Mouse (Mus musculus) limb, embryonic 14.5 days (tissue): ENCODE results near the gene Ost4. TPM values are rescaled to one million over a fixed set of nuclear protein-coding genes. Genes with fewer than 3 reads are reported as not detected.

ENCODE experiments used
- ATAC-seq: fragments of 200-750 bp; cut with Nextera tagmentation; 2 replicates; pipeline ENCODE4 v1.8.0; 2017; ENCODE audit warnings: low read depth, moderate number of reproducible peaks, moderate TSS enrichment; ENCODE audit not compliant: low FRiP score
- DNase-seq: peaks from one replicate; pipeline ENCODE4 v3.0.0-alpha.2; 2015; ENCODE audit warnings: low spot score
- H3K27ac ChIP-seq: fragments of 300-500 bp; sonication (generic); replicated peaks from 2 replicates; pipeline ENCODE4 v1.5.1; 2014; ENCODE audit warnings: low read depth, mild to moderate bottlenecking, low read length, moderate library complexity, mixed read lengths
- H3K27me3 ChIP-seq: fragments of 300-500 bp; sonication (generic); 2 replicates; pipeline ENCODE4 v1.6.1; 2014; ENCODE audit warnings: low read length, mixed read lengths; ENCODE audit not compliant: control insufficient read depth, insufficient read depth
- H3K36me3 ChIP-seq: fragments of 300-500 bp; sonication (generic); 2 replicates; pipeline ENCODE4 v1.6.1; 2014; ENCODE audit warnings: mild to moderate bottlenecking, low read length, moderate library complexity, mixed read lengths; ENCODE audit not compliant: control insufficient read depth, insufficient read depth
- H3K4me1 ChIP-seq: fragments of 300-500 bp; sonication (generic); 2 replicates; pipeline ENCODE4 v1.6.1; 2014; ENCODE audit warnings: antibody characterized with exemption, low read length, mixed read lengths; ENCODE audit not compliant: control insufficient read depth, insufficient read depth
- H3K4me2 ChIP-seq: fragments of 300-500 bp; sonication (generic); replicated peaks from 2 replicates; pipeline ENCODE4 v1.6.1; 2014; ENCODE audit warnings: low read depth, mild to moderate bottlenecking, low read length, moderate library complexity; ENCODE audit not compliant: severe bottlenecking
- H3K4me3 ChIP-seq: fragments of 300-500 bp; sonication (generic); replicated peaks from 2 replicates; pipeline ENCODE4 v1.5.1; 2014; ENCODE audit warnings: low read length
- H3K9ac ChIP-seq: fragments of 300-500 bp; sonication (generic); 2 replicates; pipeline ENCODE4 v1.6.1; 2014; ENCODE audit warnings: mild to moderate bottlenecking, low read depth, low read length, moderate library complexity; ENCODE audit not compliant: severe bottlenecking
- H3K9me3 ChIP-seq: fragments of 300-500 bp; sonication (generic); 2 replicates; pipeline ENCODE4 v1.6.1; 2016; ENCODE audit warnings: low read length; ENCODE audit not compliant: control insufficient read depth
- POLR2A ChIP-seq: fragments of 200-500 bp; IDR thresholded peaks from 2 replicates; pipeline ENCODE4 v1.8.0; 2012; ENCODE audit warnings: inconsistent platforms, mild to moderate bottlenecking, moderate library complexity, borderline replicate concordance; ENCODE audit not compliant: insufficient read depth, insufficient read length; ENCODE audit errors: extremely low read depth
- WGBS: fragments of 180-500 bp; shearing (Covaris S2); extraction: QIAGEN DNeasy Blood & Tissue Kit; methylation state at CpG from one replicate; pipeline ENCODE4 v1.1.7; 2014; 5-methylcytosine and 5-hydroxymethylcytosine counted together
- polyA plus RNA-seq, 2 experiments: library from polyadenylated mRNA; depleted of rRNA in 1 of 2; stranded (reverse) in 1 of 2; unstranded in 1 of 2; fragments of >200 nt; fragmentation: Nextera tagmentation in 1 of 2; extraction: Ambion mirVana in 1 of 2; gene quantifications; 2 replicates each; pipeline versions ENCODE4 v1.2.1 to v1.2.3; 2012 to 2014

Ost4 gene
- polyA plus RNA-seq (2012; rRNA removed): 364 and 388 TPM in 2 replicates
- polyA plus RNA-seq (2014; fragmentation: Nextera tagmentation; extraction: Ambion mirVana): 502 and 567 TPM in 2 replicates

DNA sequence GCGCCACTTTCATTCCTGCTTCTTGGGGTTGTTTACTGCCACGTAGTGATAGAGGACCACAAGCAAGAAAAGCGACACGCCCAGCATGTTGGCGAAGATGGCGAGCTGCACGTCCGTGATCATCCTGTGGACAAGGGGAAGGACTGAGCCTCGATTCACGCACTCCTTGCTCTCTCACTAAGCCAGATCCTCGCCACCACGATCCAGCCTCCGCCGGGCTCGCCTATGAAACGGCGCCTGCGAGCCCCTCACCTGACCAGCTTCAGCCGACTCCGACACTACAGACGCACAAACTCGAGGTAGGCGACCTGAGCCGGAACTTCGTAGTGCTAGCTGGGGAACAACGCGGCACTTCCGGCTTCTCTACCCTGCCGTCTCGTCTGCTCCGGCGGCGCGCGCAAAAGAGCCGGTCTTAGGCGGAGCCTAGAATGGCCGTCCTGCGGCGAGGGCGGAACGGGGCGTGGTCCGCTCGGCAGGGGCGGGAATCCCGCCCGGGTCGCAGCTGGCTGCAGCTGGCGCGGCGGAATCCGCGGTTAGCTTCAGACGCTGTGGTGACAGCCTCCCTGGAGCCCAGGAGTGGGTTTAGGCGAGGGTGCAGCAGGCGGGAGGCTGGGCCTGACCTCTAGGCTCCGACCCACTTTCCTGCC, at the start of gene Ost4:
Gene Ost4 (minus strand): TSS at position 376 of the 647 bp plus-strand sequence.
- H3K27me3 ChIP-seq: no peaks in the 10 kb centered on the region
- no peaks in the 10 kb centered on the region for H3K9me3 ChIP-seq
- peak within 1 kb of the TSS; percentile 91 for H3K27ac ChIP-seq
- ATAC-seq (peak; percentile 94), DNase-seq (peak; percentile 97)
- peak within 1 kb of the TSS; percentile 72 for H3K4me3 ChIP-seq
- TF ChIP-seq POLR2A: peak; percentile 80; the same call in 1 of the 2 replicates
- H3K4me2 ChIP-seq: peak within 1 kb of the TSS; percentile 74
- peaks cover 39% of the 10 kb centered on the region for H3K36me3 ChIP-seq
- peak within 1 kb of the TSS; percentile 75 for H3K9ac ChIP-seq
- WGBS: under 1% methylated on average over 55 of the region's 58 CpGs
- H3K4me1 ChIP-seq: peaks cover 56% of the 10 kb centered on the region

DNA sequence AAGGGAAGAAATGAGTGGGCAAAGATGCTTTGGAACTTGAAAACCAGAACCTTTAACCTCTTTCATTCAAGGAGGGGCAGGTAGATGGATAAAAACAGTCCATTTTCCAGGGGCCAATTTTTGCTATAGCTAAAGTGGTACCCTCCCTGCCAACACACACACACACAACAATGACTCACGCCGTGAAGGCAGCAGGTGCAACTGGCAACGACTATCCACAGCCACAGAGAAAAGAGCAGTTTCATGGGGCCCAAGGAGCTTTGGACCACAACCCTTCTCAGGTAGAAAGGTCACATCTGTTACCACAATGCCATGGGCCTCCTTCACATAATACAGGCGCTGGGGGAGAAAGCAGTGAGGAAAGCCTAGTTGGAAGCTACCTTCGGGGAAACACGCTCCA, 48.2 kb upstream of the Ost4 start:
- Histone ChIP-seq H3K27me3 (no peaks in the 10 kb centered on the region), H3K4me2 (no peak overlapping the region), H3K36me3 (peaks cover 58% of the 10 kb centered on the region), H3K4me1 (peaks cover 21% of the 10 kb centered on the region), H3K9me3 (no peaks in the 10 kb centered on the region), H3K27ac (no peak overlapping the region), H3K9ac (no peak overlapping the region), H3K4me3 (no peak overlapping the region)
- ATAC-seq: no peak
- no peak for DNase-seq
- no peak for TF ChIP-seq POLR2A
- 91% methylated on average over 6 of the region's 6 CpGs for WGBS

GRCm38 (mm10) chr5:30954556-30954955, 47.0 kb upstream of the Ost4 start:
- no peak for TF ChIP-seq POLR2A
- Histone ChIP-seq H3K9ac (no peak overlapping the region), H3K27ac (no peak overlapping the region), H3K4me1 (peaks cover 19% of the 10 kb centered on the region; the same call in 1 of the 2 replicates), H3K27me3 (no peaks in the 10 kb centered on the region), H3K9me3 (no peaks in the 10 kb centered on the region), H3K36me3 (peaks cover 58% of the 10 kb centered on the region), H3K4me3 (no peak overlapping the region), H3K4me2 (no peak overlapping the region)
- no peak for ATAC-seq
- DNase-seq: no peak
- 92% methylated on average over 9 of the region's 9 CpGs for WGBS

DNA sequence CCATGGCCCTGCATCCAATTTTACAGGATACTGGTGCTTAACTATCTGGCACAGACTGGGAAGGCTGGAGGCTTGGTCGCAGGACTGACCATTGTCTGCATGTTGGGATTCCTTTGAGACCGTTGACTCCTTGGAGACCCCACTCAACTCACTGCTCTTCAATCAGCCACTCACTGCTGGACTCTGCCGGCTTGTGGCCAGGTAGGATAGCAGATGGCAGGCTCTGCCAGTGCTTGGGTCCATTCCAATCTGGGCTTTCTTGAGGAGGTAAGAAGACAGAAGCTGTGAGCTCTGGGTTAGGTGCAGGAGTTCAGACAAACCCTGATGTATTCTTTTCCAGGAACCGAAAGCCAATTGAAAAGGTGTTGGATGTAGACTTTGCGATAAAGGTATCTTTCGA, 46.5 kb upstream of the Ost4 start:
- Histone ChIP-seq H3K4me3 (no peak overlapping the region), H3K9ac (no peak overlapping the region), H3K9me3 (no peaks in the 10 kb centered on the region), H3K36me3 (peaks cover 58% of the 10 kb centered on the region), H3K27me3 (no peaks in the 10 kb centered on the region), H3K4me1 (peaks cover 18% of the 10 kb centered on the region; the same call in 1 of the 2 replicates), H3K4me2 (no peak overlapping the region), H3K27ac (no peak overlapping the region)
- DNase-seq: no peak
- TF ChIP-seq POLR2A: no peak
- WGBS: 97% methylated on average over 6 of the region's 6 CpGs
- ATAC-seq: no peak

DNA sequence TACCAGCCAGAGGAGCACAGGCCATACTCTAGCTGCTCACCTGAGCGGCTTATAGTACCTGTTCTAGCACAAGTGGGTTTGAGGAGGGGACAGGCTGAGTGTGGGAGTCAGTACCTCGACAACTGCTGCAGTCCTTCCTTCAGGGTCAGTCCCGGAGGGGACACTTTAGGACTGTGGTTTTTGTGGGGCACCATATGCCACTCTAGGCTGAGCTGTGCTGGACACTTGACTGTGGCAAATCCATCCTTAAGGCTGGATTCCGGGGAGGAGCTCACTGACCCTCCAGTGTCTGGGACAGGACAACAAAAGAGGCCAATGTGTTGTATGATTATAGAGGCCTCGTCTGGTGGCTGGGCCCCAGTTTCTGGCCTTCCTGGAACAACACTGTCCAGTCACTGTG, 45.0 kb upstream of the Ost4 start:
- Histone ChIP-seq H3K27me3 (no peaks in the 10 kb centered on the region), H3K9ac (no peak overlapping the region), H3K36me3 (peaks cover 44% of the 10 kb centered on the region), H3K27ac (no peak overlapping the region), H3K4me1 (peaks cover 9% of the 10 kb centered on the region; the same call in 1 of the 2 replicates), H3K4me2 (no peak overlapping the region), H3K4me3 (no peak overlapping the region), H3K9me3 (no peaks in the 10 kb centered on the region)
- 81% methylated on average over 5 of the region's 5 CpGs for WGBS
- ATAC-seq: no peak
- no peak for TF ChIP-seq POLR2A
- no peak for DNase-seq

DNA sequence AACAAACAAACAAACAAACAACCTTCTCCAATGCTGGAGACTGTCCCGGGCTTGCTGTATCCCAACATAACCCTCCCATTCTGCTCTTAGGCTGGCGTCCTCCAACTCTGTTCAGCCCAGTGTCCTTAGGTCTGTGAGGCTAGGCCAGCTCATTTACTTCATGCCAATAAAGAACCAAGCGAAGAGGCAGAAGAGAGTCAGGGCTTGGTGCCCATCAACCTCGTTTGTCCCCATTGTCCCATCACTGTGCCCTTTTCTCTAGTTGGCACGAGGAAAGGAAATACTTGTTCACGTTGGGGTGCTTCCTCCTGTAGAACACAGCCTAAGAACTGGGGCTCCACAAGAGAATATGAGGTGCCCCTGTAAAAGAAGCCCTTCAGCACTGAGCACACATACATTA, 44.1 kb upstream of the Ost4 start:
- Histone ChIP-seq H3K4me2 (no peak overlapping the region), H3K27me3 (no peaks in the 10 kb centered on the region), H3K4me1 (peaks cover 6% of the 10 kb centered on the region; the same call in 1 of the 2 replicates), H3K27ac (no peak overlapping the region), H3K4me3 (no peak overlapping the region), H3K9ac (no peak overlapping the region), H3K9me3 (no peaks in the 10 kb centered on the region), H3K36me3 (peaks cover 41% of the 10 kb centered on the region)
- no peak for TF ChIP-seq POLR2A
- ATAC-seq (no peak), DNase-seq (no peak)
- 85% methylated on average over 6 of the region's 6 CpGs for WGBS
